Mouse (Mus musculus): ENCODE measurements at regions not wholly inside any gene's neighbourhood (a gene's known extent, or its start where the extent isn't known, plus 50 kb on each side); places are given as distances from the start of the nearest gene placed in this dataset.

- no peak overlapping the region for H3K4me3 ChIP-seq (ENCODE audit: insufficient read depth, low read depth, low read length)
- H3K27ac ChIP-seq (ENCODE audit: insufficient read depth, low read depth, low read length), result no peak overlapping the region
- TF ChIP-seq POLR2A (IDR thresholded peaks at IDR 0.05; ENCODE audit: insufficient read depth, low read depth, low read length) (no peak), CTCF (IDR thresholded peaks at IDR 0.05; ENCODE audit: insufficient read depth, low read depth, low read length) (no peak)
- no peaks in the 10 kb centered on the region for H3K4me1 ChIP-seq (ENCODE audit: control insufficient read depth, insufficient read depth, low read length)
Measured at GRCm38 (mm10) chr5:125985356-125985755, 453.8 kb downstream of the Tmem132b start.

- WGBS, result 57% methylated on average over 8 of the region's 8 CpGs
- Histone ChIP-seq H3K27ac (ENCODE audit: insufficient read depth, low read depth, low read length) (no peak overlapping the region), H3K4me3 (ENCODE audit: insufficient read depth, low read depth, low read length) (no peak overlapping the region), H3K4me1 (ENCODE audit: control insufficient read depth, insufficient read depth, low read length) (no peaks in the 10 kb centered on the region)
- TF ChIP-seq CTCF (IDR thresholded peaks at IDR 0.05; ENCODE audit: insufficient read depth, low read depth, low read length) (no peak), POLR2A (IDR thresholded peaks at IDR 0.05; ENCODE audit: insufficient read depth, low read depth, low read length) (no peak)
Measured at GRCm38 (mm10) chr5:125997173-125997572, 465.6 kb downstream of the Tmem132b start.

GRCm38 (mm10) chr5:126007871-126008270, 476.3 kb downstream of the Tmem132b start:
- H3K4me3 ChIP-seq (ENCODE audit: insufficient read depth, low read depth, low read length), result no peak overlapping the region
- WGBS, result 49% methylated on average over 4 of the region's 4 CpGs
- TF ChIP-seq CTCF (IDR thresholded peaks at IDR 0.05; ENCODE audit: insufficient read depth, low read depth, low read length), result no peak
- no peak for TF ChIP-seq POLR2A (IDR thresholded peaks at IDR 0.05; ENCODE audit: insufficient read depth, low read depth, low read length)
- no peaks in the 10 kb centered on the region for H3K4me1 ChIP-seq (ENCODE audit: control insufficient read depth, insufficient read depth, low read length)
- H3K27ac ChIP-seq (ENCODE audit: insufficient read depth, low read depth, low read length), result no peak overlapping the region

GRCm38 (mm10) chr5:126008321-126008720, 476.7 kb downstream of the Tmem132b start:
- Histone ChIP-seq H3K4me3 (ENCODE audit: insufficient read depth, low read depth, low read length) (no peak overlapping the region), H3K27ac (ENCODE audit: insufficient read depth, low read depth, low read length) (no peak overlapping the region), H3K4me1 (ENCODE audit: control insufficient read depth, insufficient read depth, low read length) (no peaks in the 10 kb centered on the region)
- 79% methylated on average over 8 of the region's 8 CpGs for WGBS
- TF ChIP-seq CTCF (IDR thresholded peaks at IDR 0.05; ENCODE audit: insufficient read depth, low read depth, low read length), result no peak
- TF ChIP-seq POLR2A (IDR thresholded peaks at IDR 0.05; ENCODE audit: insufficient read depth, low read depth, low read length), result no peak

GRCm38 (mm10) chr5:126019781-126020180, 488.2 kb downstream of the Tmem132b start:
- Histone ChIP-seq H3K27ac (ENCODE audit: insufficient read depth, low read depth, low read length) (no peak overlapping the region), H3K4me3 (ENCODE audit: insufficient read depth, low read depth, low read length) (no peak overlapping the region), H3K4me1 (ENCODE audit: control insufficient read depth, insufficient read depth, low read length) (no peaks in the 10 kb centered on the region)
- 90% methylated on average over 8 of the region's 8 CpGs for WGBS
- TF ChIP-seq POLR2A (IDR thresholded peaks at IDR 0.05; ENCODE audit: insufficient read depth, low read depth, low read length), result no peak

- Histone ChIP-seq H3K4me3 (ENCODE audit: insufficient read depth, low read depth, low read length) (no peak overlapping the region), H3K4me1 (ENCODE audit: control insufficient read depth, insufficient read depth, low read length) (no peaks in the 10 kb centered on the region), H3K27ac (ENCODE audit: insufficient read depth, low read depth, low read length) (no peak overlapping the region)
- WGBS, result 57% methylated on average over 2 of the region's 2 CpGs
- no peak for TF ChIP-seq CTCF (IDR thresholded peaks at IDR 0.05; ENCODE audit: insufficient read depth, low read depth, low read length)
- no peak for TF ChIP-seq POLR2A (IDR thresholded peaks at IDR 0.05; ENCODE audit: insufficient read depth, low read depth, low read length)
Measured at GRCm38 (mm10) chr5:126023906-126024305, 492.3 kb downstream of the Tmem132b start.

GRCm38 (mm10) chr5:126034846-126035245, 503.3 kb downstream of the Tmem132b start:
- no peak overlapping the region for H3K4me3 ChIP-seq (ENCODE audit: insufficient read depth, low read depth, low read length)
- H3K4me1 ChIP-seq (ENCODE audit: control insufficient read depth, insufficient read depth, low read length), result no peaks in the 10 kb centered on the region
- TF ChIP-seq CTCF (IDR thresholded peaks at IDR 0.05; ENCODE audit: insufficient read depth, low read depth, low read length), result no peak
- TF ChIP-seq POLR2A (IDR thresholded peaks at IDR 0.05; ENCODE audit: insufficient read depth, low read depth, low read length), result no peak
- 83% methylated on average over 1 of the region's 1 CpGs for WGBS
- no peak overlapping the region for H3K27ac ChIP-seq (ENCODE audit: insufficient read depth, low read depth, low read length)

GRCm38 (mm10) chr5:126036686-126037085, 505.1 kb downstream of the Tmem132b start:
- Histone ChIP-seq H3K4me1 (ENCODE audit: control insufficient read depth, insufficient read depth, low read length) (no peaks in the 10 kb centered on the region), H3K27ac (ENCODE audit: insufficient read depth, low read depth, low read length) (no peak overlapping the region), H3K4me3 (ENCODE audit: insufficient read depth, low read depth, low read length) (no peak overlapping the region)
- TF ChIP-seq POLR2A (IDR thresholded peaks at IDR 0.05; ENCODE audit: insufficient read depth, low read depth, low read length) (no peak), CTCF (IDR thresholded peaks at IDR 0.05; ENCODE audit: insufficient read depth, low read depth, low read length) (no peak)
- 40% methylated on average over 1 of the region's 1 CpGs for WGBS

- Histone ChIP-seq H3K27ac (ENCODE audit: insufficient read depth, low read depth, low read length) (no peak overlapping the region), H3K4me3 (ENCODE audit: insufficient read depth, low read depth, low read length) (no peak overlapping the region), H3K4me1 (ENCODE audit: control insufficient read depth, insufficient read depth, low read length) (no peaks in the 10 kb centered on the region)
- TF ChIP-seq CTCF (IDR thresholded peaks at IDR 0.05; ENCODE audit: insufficient read depth, low read depth, low read length), result no peak
- no peak for TF ChIP-seq POLR2A (IDR thresholded peaks at IDR 0.05; ENCODE audit: insufficient read depth, low read depth, low read length)
- 90% methylated on average over 3 of the region's 3 CpGs for WGBS
Measured at GRCm38 (mm10) chr5:126045761-126046160, 514.2 kb downstream of the Tmem132b start.

GRCm38 (mm10) chr5:126063644-126064043, 532.1 kb downstream of the Tmem132b start:
- TF ChIP-seq CTCF (IDR thresholded peaks at IDR 0.05; ENCODE audit: insufficient read depth, low read depth, low read length), result no peak
- TF ChIP-seq POLR2A (IDR thresholded peaks at IDR 0.05; ENCODE audit: insufficient read depth, low read depth, low read length), result no peak
- Histone ChIP-seq H3K4me1 (ENCODE audit: control insufficient read depth, insufficient read depth, low read length) (no peaks in the 10 kb centered on the region), H3K4me3 (ENCODE audit: insufficient read depth, low read depth, low read length) (no peak overlapping the region), H3K27ac (ENCODE audit: insufficient read depth, low read depth, low read length) (no peak overlapping the region)
